13 mouse cellular contexts compared by ENCODE assay signal in the genomic region with DNA sequence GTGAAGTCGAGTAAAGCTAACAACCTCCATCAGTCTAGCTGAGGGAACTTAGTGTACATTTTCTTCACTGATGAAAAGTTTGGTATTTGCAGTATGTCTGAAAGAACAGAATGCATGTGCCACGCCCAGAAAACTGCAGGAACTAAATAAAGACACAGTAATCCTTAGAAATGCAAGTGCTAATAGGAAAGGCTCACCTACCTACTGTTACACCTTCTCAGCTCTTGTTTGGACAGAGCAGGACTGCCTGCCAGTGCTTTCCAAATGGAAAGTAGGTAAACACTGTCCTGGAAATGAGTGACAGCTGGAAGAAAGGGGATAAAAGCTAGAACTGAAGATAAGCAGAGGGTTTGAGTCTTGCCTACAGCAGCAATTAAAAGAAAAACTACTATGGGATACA. TPM values are rescaled to one million over a fixed set of nuclear protein-coding genes. Genes with fewer than 3 reads are reported as not detected.
A peak's percentile ranks its signal among the peaks of the same experiment; 100 is the strongest.
DNase-seq lines count a peak whose midpoint lies in the region; ATAC-seq lines count a peak whose summit lies in the region.
"Had no signal": no experiment of that assay in that cellular context is flagged by ENCODE, and none has a peak within 500 bp of the region (broad histone marks: within the 10 kb centered on the region; RNA-seq: fewer than 3 reads in every experiment).

No protein-coding gene starts in this region.

- no peaks in the 10 kb centered on the region for H3K9me3 ChIP-seq in hindbrain, embryonic 10.5 days
- H3K9me3 ChIP-seq in hindbrain, embryonic 11.5 days (ENCODE audit: control insufficient read depth, low read length), result no peaks in the 10 kb centered on the region
- H3K9me3 ChIP-seq in hindbrain, embryonic 14.5 days (ENCODE audit: control insufficient read depth, low read length), result no peaks in the 10 kb centered on the region

- H3K4me3 ChIP-seq in hindbrain, embryonic 10.5 days, result peak overlapping the region; percentile 95; the same call in 1 of the 2 replicates
- H3K4me3 ChIP-seq in hindbrain, embryonic 11.5 days (ENCODE audit: low read depth, low read length), result no peak overlapping the region
- H3K4me3 ChIP-seq in hindbrain, embryonic 14.5 days (replicated peaks; ENCODE audit: low read length), result peak overlapping the region; percentile 91; the same call in 1 of the 2 replicates

- H3K27ac ChIP-seq in hindbrain, embryonic 10.5 days, result no peak overlapping the region
- H3K27ac ChIP-seq in hindbrain, embryonic 11.5 days (ENCODE audit: low read depth, low read length), result no peak overlapping the region
- H3K27ac ChIP-seq in hindbrain, embryonic 14.5 days, result no peak overlapping the region

- no peak for DNase-seq in hindbrain, embryonic 10.5 days (ENCODE audit: low spot score)
- DNase-seq in hindbrain, embryonic 11.5 days (ENCODE audit: low spot score), result no peak
- peak; percentile 55 for DNase-seq in ZHBTc4 (ENCODE audit: low read depth, low spot score)
- DNase-seq in hindbrain, embryonic 14.5 days (ENCODE audit: low spot score), result no peak
- peak; percentile 50 for DNase-seq in lung, postnatal 25 days (ENCODE audit: low spot score)
- no peak for DNase-seq in thymus, postnatal 10 days (ENCODE audit: low spot score in 2 of 2)
- no peak for DNase-seq in thymus, postnatal 4 days
- no peak for DNase-seq in urinary bladder, postnatal 10 days (ENCODE audit: low spot score)
- DNase-seq: adrenal gland, postnatal 10 days; right cerebral cortex, postnatal 14 days; thymus, postnatal 36 days had no signal

- H3K9ac ChIP-seq in hindbrain, embryonic 11.5 days (ENCODE audit: low read depth, low read length), result no peak overlapping the region
- peak overlapping the region; percentile 99 for H3K9ac ChIP-seq in hindbrain, embryonic 14.5 days

- no peak for ATAC-seq in hindbrain, embryonic 11.5 days (ENCODE audit: low FRiP score)
- ATAC-seq in hindbrain, embryonic 14.5 days (ENCODE audit: low FRiP score), result no peak

- 77% methylated on average over 2 of the region's 2 CpGs for WGBS in hindbrain, embryonic 10.5 days
- 90% methylated on average over 2 of the region's 2 CpGs for WGBS in hindbrain, embryonic 11.5 days
- WGBS in hindbrain, embryonic 14.5 days, result 88% methylated on average over 2 of the region's 2 CpGs

- no peak overlapping the region for H3K4me2 ChIP-seq in hindbrain, embryonic 11.5 days (replicated peaks; ENCODE audit: low read depth, low read length)
- H3K4me2 ChIP-seq in hindbrain, embryonic 14.5 days (replicated peaks), result peak overlapping the region; percentile 76

- H3K36me3 ChIP-seq in hindbrain, embryonic 10.5 days, result no peaks in the 10 kb centered on the region
- no peaks in the 10 kb centered on the region for H3K36me3 ChIP-seq in hindbrain, embryonic 11.5 days (ENCODE audit: control insufficient read depth, insufficient read depth, low read length)
- H3K36me3 ChIP-seq in hindbrain, embryonic 14.5 days (replicated peaks; ENCODE audit: control insufficient read depth, insufficient read depth), result no peaks in the 10 kb centered on the region

- peaks cover 22% of the 10 kb centered on the region for H3K4me1 ChIP-seq in hindbrain, embryonic 10.5 days (replicated peaks)
- no peaks in the 10 kb centered on the region for H3K4me1 ChIP-seq in hindbrain, embryonic 11.5 days (replicated peaks; ENCODE audit: control insufficient read depth, insufficient read depth, low read length)
- peaks cover 33% of the 10 kb centered on the region for H3K4me1 ChIP-seq in hindbrain, embryonic 14.5 days (replicated peaks; ENCODE audit: control insufficient read depth, insufficient read depth, low read length)

- H3K27me3 ChIP-seq in hindbrain, embryonic 10.5 days (ENCODE audit: insufficient read depth, poor library complexity, severe bottlenecking), result no peaks in the 10 kb centered on the region
- H3K27me3 ChIP-seq in hindbrain, embryonic 11.5 days (ENCODE audit: control insufficient read depth, insufficient read depth, low read length), result no peaks in the 10 kb centered on the region
- H3K27me3 ChIP-seq in hindbrain, embryonic 14.5 days (ENCODE audit: control insufficient read depth, insufficient read depth, low read length), result no peaks in the 10 kb centered on the region
- H3K27me3 ChIP-seq: CH12.LX; megakaryocyte, embryonic 14.5 days had no signal

RNA-seq across cellular contexts. Expression of gene Stard3nl, which starts 1.9 kb away (rescaled TPM):
- polyA plus RNA-seq in hindbrain, embryonic 10.5 days (2016; fragmentation: Nextera tagmentation; extraction: Ambion mirVana), result 111 and 128 TPM in 2 replicates
- polyA plus RNA-seq in hindbrain, embryonic 11.5 days (2014; fragmentation: Nextera tagmentation; extraction: Ambion mirVana), result 139 and 149 TPM in 2 replicates
- 214 and 223 TPM in 2 replicates for polyA plus RNA-seq in hindbrain, embryonic 14.5 days (2014; fragmentation: Nextera tagmentation; extraction: Ambion mirVana)

Comparison
In these comparisons a context has a peak if more than half of its experiments do, and no peak if none do; other contexts are left out.
1. DNase-seq: peak in ZHBTc4 (single experiment) and lung, postnatal 25 days (single experiment); none in hindbrain, embryonic 10.5 days (single experiment), hindbrain, embryonic 11.5 days (single experiment), hindbrain, embryonic 14.5 days (single experiment), thymus, postnatal 10 days (0 of 2), thymus, postnatal 4 days (single experiment) and urinary bladder, postnatal 10 days (single experiment).